Mouse (Mus musculus): Measurements from ENCODE around the gene Tbc1d22a.
A peak's percentile ranks its signal among the peaks of the same experiment; 100 is the strongest.
"Not testable (repeated sequence)": the region's sequence is repeated elsewhere in the genome, so short reads cannot be mapped to it uniquely, and the experiment has no call there.

Tbc1d22a gene

GRCm38 (mm10) chr15:86203942-86204561 lies 10.2 kb upstream of the Tbc1d22a start:
- DNase-seq = no peak

GRCm38 (mm10) chr15:86205300-86205699 lies 9.0 kb upstream of the Tbc1d22a start:
- DNase-seq = no peak

GRCm38 (mm10) chr15:86206385-86206784 lies 7.9 kb upstream of the Tbc1d22a start:
- no peak for DNase-seq

- not testable (repeated sequence) for DNase-seq
These were observed 2.1 kb upstream of the Tbc1d22a start for GRCm38 (mm10) chr15:86212193-86212592.

GRCm38 (mm10) chr15:86214549-86215201 lies 416 bp downstream of the Tbc1d22a start:
- no peak for DNase-seq

GRCm38 (mm10) chr15:86216641-86217040 lies 2.4 kb downstream of the Tbc1d22a start:
- DNase-seq = not testable (repeated sequence)

- no peak for DNase-seq
These were observed 5.4 kb downstream of the Tbc1d22a start for GRCm38 (mm10) chr15:86219534-86220228.

GRCm38 (mm10) chr15:86220229-86220630 lies 6.0 kb downstream of the Tbc1d22a start:
- no peak for DNase-seq

GRCm38 (mm10) chr15:86220715-86221114 lies 6.5 kb downstream of the Tbc1d22a start:
- DNase-seq = no peak

- DNase-seq = no peak
These were observed 7.1 kb downstream of the Tbc1d22a start for GRCm38 (mm10) chr15:86221369-86221768.

GRCm38 (mm10) chr15:86221901-86222300 lies 7.6 kb downstream of the Tbc1d22a start:
- DNase-seq = not testable (repeated sequence)

GRCm38 (mm10) chr15:86224972-86225551 lies 10.8 kb downstream of the Tbc1d22a start:
- no peak for DNase-seq

GRCm38 (mm10) chr15:86226221-86226620 lies 12.0 kb downstream of the Tbc1d22a start:
- no peak for DNase-seq

- DNase-seq = no peak
These were observed 12.7 kb downstream of the Tbc1d22a start for GRCm38 (mm10) chr15:86226968-86227367.

- peak; percentile 65 for DNase-seq
These were observed 13.9 kb downstream of the Tbc1d22a start for GRCm38 (mm10) chr15:86228186-86228585.

- no peak for DNase-seq
These were observed 14.8 kb downstream of the Tbc1d22a start for GRCm38 (mm10) chr15:86229088-86229487.

- no peak for DNase-seq
These were observed 15.4 kb downstream of the Tbc1d22a start for GRCm38 (mm10) chr15:86229623-86230022.

- no peak for DNase-seq
These were observed 16.9 kb downstream of the Tbc1d22a start for GRCm38 (mm10) chr15:86231170-86231569.

GRCm38 (mm10) chr15:86231831-86232512 lies 17.7 kb downstream of the Tbc1d22a start:
- DNase-seq = peak; percentile 97

GRCm38 (mm10) chr15:86234001-86234400 lies 19.7 kb downstream of the Tbc1d22a start:
- DNase-seq = peak; percentile 40

- DNase-seq = peak; percentile 72
These were observed 20.5 kb downstream of the Tbc1d22a start for GRCm38 (mm10) chr15:86234517-86235441.

- peak; percentile 65 for DNase-seq
These were observed 22.0 kb downstream of the Tbc1d22a start for GRCm38 (mm10) chr15:86236252-86236651.

All from cerebellum, adult 11-12 months (tissue).